Mouse (Mus musculus) liver, embryonic 13.5 days (tissue): Measurements from ENCODE around the gene Ganc. TPM values are rescaled to one million over a fixed set of nuclear protein-coding genes. Genes with fewer than 3 reads are reported as not detected.

Experiments
- ATAC-seq: fragments of 200-750 bp; cut with Nextera tagmentation; 2 replicates; pipeline ENCODE4 v1.8.0; 2017; ENCODE audit warnings: low read depth, mild to moderate bottlenecking, moderate number of reproducible peaks, moderate library complexity
- DNase-seq: peaks from one replicate; pipeline ENCODE4 v3.0.0; 2022
- H3K27ac ChIP-seq: fragments of 300-500 bp; sonication (generic); 2 replicates; pipeline ENCODE4 v1.5.1; 2015; ENCODE audit warnings: moderate library complexity, mild to moderate bottlenecking, inconsistent platforms
- H3K27me3 ChIP-seq: fragments of 300-500 bp; sonication (generic); 2 replicates; pipeline ENCODE4 v1.6.1; 2015; ENCODE audit warnings: mild to moderate bottlenecking, inconsistent platforms
- H3K36me3 ChIP-seq: fragments of 300-500 bp; sonication (generic); 2 replicates; pipeline ENCODE4 v1.6.1; 2015; ENCODE audit warnings: mild to moderate bottlenecking, inconsistent platforms
- H3K4me1 ChIP-seq: fragments of 300-500 bp; sonication (generic); replicated peaks from 2 replicates; pipeline ENCODE4 v1.6.1; 2015; ENCODE audit warnings: inconsistent platforms
- H3K4me2 ChIP-seq: fragments of 300-500 bp; sonication (generic); 2 replicates; pipeline ENCODE4 v1.6.1; 2015; ENCODE audit warnings: inconsistent platforms, mild to moderate bottlenecking, moderate library complexity
- H3K4me3 ChIP-seq: fragments of 300-500 bp; sonication (generic); replicated peaks from 2 replicates; pipeline ENCODE4 v1.5.1; 2015; ENCODE audit warnings: mild to moderate bottlenecking, inconsistent platforms
- H3K9ac ChIP-seq: fragments of 300-500 bp; sonication (generic); 2 replicates; pipeline ENCODE4 v1.6.1; 2015; ENCODE audit warnings: mild to moderate bottlenecking, inconsistent platforms
- H3K9me3 ChIP-seq: fragments of 300-500 bp; sonication (generic); replicated peaks from 2 replicates; pipeline ENCODE4 v1.6.1; 2016; ENCODE audit warnings: inconsistent platforms
- WGBS: fragments of 180-500 bp; shearing (Covaris S2); methylation state at CpG from one replicate; pipeline ENCODE4 v1.1.7; 2015; ENCODE audit not compliant: insufficient replicate concordance; 5-methylcytosine and 5-hydroxymethylcytosine counted together
- polyA plus RNA-seq: library from polyadenylated mRNA; unstranded; fragments of >200 nt; fragmentation: Nextera tagmentation; extraction: Ambion mirVana; gene quantifications from 2 replicates; pipeline ENCODE4 v1.2.1, GENCODE M21; 2015

The Ganc gene
- polyA plus RNA-seq, 1 experiment from 2014 or later, result 5.5 TPM

- no peaks in the 10 kb centered on the region for H3K27me3 ChIP-seq
- ATAC-seq (peak; percentile 99), DNase-seq (peak; percentile 94)
- peaks cover 3% of the 10 kb centered on the region for H3K36me3 ChIP-seq
- peak within 1 kb of the TSS; percentile 85 for H3K9ac ChIP-seq
- peak within 1 kb of the TSS; percentile 89 for H3K4me2 ChIP-seq
- H3K9me3 ChIP-seq, result no peaks in the 10 kb centered on the region
- WGBS, result under 1% methylated on average over 34 of the region's 34 CpGs
- peak within 1 kb of the TSS; percentile 97 for H3K27ac ChIP-seq
- H3K4me1 ChIP-seq, result peaks cover 30% of the 10 kb centered on the region
- peak within 1 kb of the TSS; percentile 92 for H3K4me3 ChIP-seq
These were observed 508 bp downstream of the Ganc start, which contains the start of gene Tmem87a for GRCm38 (mm10) chr2:120403986-120404822. TSS of gene Tmem87a (minus strand) at chr2:120404113.

- Histone ChIP-seq H3K4me2 (peak overlapping the region; percentile 89), H3K4me1 (peaks cover 32% of the 10 kb centered on the region), H3K9me3 (no peaks in the 10 kb centered on the region), H3K27me3 (no peaks in the 10 kb centered on the region), H3K4me3 (peak overlapping the region; percentile 92), H3K9ac (peak overlapping the region; percentile 85), H3K27ac (peak overlapping the region; percentile 97), H3K36me3 (peaks cover 3% of the 10 kb centered on the region)
- WGBS, result 11% methylated on average over 14 of the region's 14 CpGs
- ATAC-seq, result no peak
- peak; percentile 3 for DNase-seq
These were observed 1.4 kb downstream of the Ganc start for GRCm38 (mm10) chr2:120404823-120405765.

GRCm38 (mm10) chr2:120411096-120411628 is 7.5 kb downstream of the Ganc start:
- Histone ChIP-seq H3K4me3 (no peak overlapping the region), H3K4me2 (peak overlapping the region; percentile 44), H3K9ac (0 out of 2 replicates have a peak overlapping the region, but pooled peaks have one; percentile 5), H3K27me3 (no peaks in the 10 kb centered on the region), H3K9me3 (no peaks in the 10 kb centered on the region), H3K27ac (peak overlapping the region; percentile 37; the same call in 1 of the 2 replicates), H3K4me1 (peaks cover 16% of the 10 kb centered on the region), H3K36me3 (peaks cover 6% of the 10 kb centered on the region; the same call in 1 of the 2 replicates)
- ATAC-seq (peak; percentile 98), DNase-seq (peak; percentile 15)
- 35% methylated on average over 3 of the region's 3 CpGs for WGBS

GRCm38 (mm10) chr2:120414113-120414512 is 10.4 kb downstream of the Ganc start:
- Histone ChIP-seq H3K4me2 (no peak overlapping the region), H3K36me3 (0 out of 2 replicates have a peak, but pooled peaks cover 6% of the 10 kb centered on the region), H3K27ac (no peak overlapping the region), H3K4me1 (peaks cover 16% of the 10 kb centered on the region), H3K27me3 (no peaks in the 10 kb centered on the region), H3K9ac (no peak overlapping the region), H3K4me3 (no peak overlapping the region), H3K9me3 (no peaks in the 10 kb centered on the region)
- DNase-seq, result no peak
- ATAC-seq, result no peak

- Histone ChIP-seq H3K36me3 (0 out of 2 replicates have a peak, but pooled peaks cover 6% of the 10 kb centered on the region), H3K9ac (no peak overlapping the region), H3K27ac (no peak overlapping the region), H3K4me1 (peaks cover 16% of the 10 kb centered on the region), H3K4me3 (no peak overlapping the region), H3K9me3 (no peaks in the 10 kb centered on the region), H3K27me3 (no peaks in the 10 kb centered on the region), H3K4me2 (no peak overlapping the region)
- 60% methylated on average over 1 of the region's 1 CpGs for WGBS
- ATAC-seq, result no peak
- no peak for DNase-seq
These were observed 11.2 kb downstream of the Ganc start for GRCm38 (mm10) chr2:120414738-120415414.

DNA sequence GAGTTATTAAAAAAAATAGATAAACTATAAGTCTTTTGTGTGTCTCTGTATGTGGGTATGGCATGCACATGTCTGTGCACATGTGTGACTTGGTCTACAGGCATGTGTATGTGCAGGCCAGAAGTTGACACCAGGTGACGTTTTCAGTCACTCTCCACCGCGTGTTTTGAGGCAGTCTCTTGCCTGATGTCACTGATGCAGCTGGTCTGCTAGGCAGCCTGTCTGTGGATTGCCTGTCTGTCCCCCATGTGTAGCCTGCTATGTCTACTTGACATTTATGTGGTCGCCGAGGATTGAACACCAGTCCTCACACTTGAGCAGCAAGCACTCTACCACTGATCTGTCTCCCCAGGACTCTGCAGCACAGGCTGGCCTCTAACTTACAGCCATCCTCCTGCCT is 20.7 kb downstream of the Ganc start:
- H3K4me1 ChIP-seq, result peaks cover 6% of the 10 kb centered on the region; the same call in 1 of the 2 replicates
- no peaks in the 10 kb centered on the region for H3K27me3 ChIP-seq
- H3K4me2 ChIP-seq, result no peak overlapping the region
- no peak overlapping the region for H3K9ac ChIP-seq
- H3K4me3 ChIP-seq, result no peak overlapping the region
- DNase-seq (no peak), ATAC-seq (no peak)
- WGBS, result 69% methylated on average over 5 of the region's 5 CpGs
- H3K9me3 ChIP-seq, result no peaks in the 10 kb centered on the region
- H3K36me3 ChIP-seq, result no peaks in the 10 kb centered on the region
- no peak overlapping the region for H3K27ac ChIP-seq

DNA sequence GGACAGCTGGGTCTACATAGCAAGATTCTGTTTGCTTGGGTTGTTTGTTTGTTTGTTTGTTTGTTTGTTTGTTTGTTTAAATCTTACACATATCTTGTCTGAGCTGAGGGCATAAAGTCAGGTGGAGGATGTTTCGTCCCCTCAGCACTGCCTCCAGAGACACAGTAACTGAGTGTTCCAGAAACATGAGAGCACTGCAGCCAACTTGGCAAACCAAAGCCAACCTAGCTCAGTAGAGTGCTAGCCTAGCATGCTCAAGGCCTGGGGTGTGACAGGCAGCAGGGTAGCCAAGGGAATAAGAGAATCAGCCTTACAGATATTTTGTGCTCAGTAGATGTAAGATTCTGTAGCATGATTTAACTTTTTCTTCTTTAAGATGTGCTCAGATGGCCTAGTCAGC is 40.8 kb downstream of the Ganc start:
- H3K9ac ChIP-seq, result no peak overlapping the region
- no peak overlapping the region for H3K4me2 ChIP-seq
- no peak for ATAC-seq
- no peaks in the 10 kb centered on the region for H3K9me3 ChIP-seq
- no peak overlapping the region for H3K27ac ChIP-seq
- no peak for DNase-seq
- 74% methylated on average over 1 of the region's 1 CpGs for WGBS
- H3K27me3 ChIP-seq, result no peaks in the 10 kb centered on the region
- no peaks in the 10 kb centered on the region for H3K36me3 ChIP-seq
- peaks cover 20% of the 10 kb centered on the region for H3K4me1 ChIP-seq
- no peak overlapping the region for H3K4me3 ChIP-seq

- Histone ChIP-seq H3K4me1 (peaks cover 20% of the 10 kb centered on the region), H3K27me3 (no peaks in the 10 kb centered on the region), H3K4me2 (peak overlapping the region; percentile 43), H3K4me3 (no peak overlapping the region), H3K36me3 (no peaks in the 10 kb centered on the region), H3K27ac (peak overlapping the region; percentile 67), H3K9me3 (no peaks in the 10 kb centered on the region), H3K9ac (peak overlapping the region; percentile 41; the same call in 1 of the 2 replicates)
- WGBS, result 11% methylated on average over 10 of the region's 10 CpGs
- DNase-seq, result no peak
- ATAC-seq, result peak; percentile 100
These were observed 42.7 kb downstream of the Ganc start for GRCm38 (mm10) chr2:120446373-120446772.

GRCm38 (mm10) chr2:120447306-120447705 is 43.6 kb downstream of the Ganc start:
- Histone ChIP-seq H3K27ac (no peak overlapping the region), H3K4me1 (peaks cover 20% of the 10 kb centered on the region), H3K4me3 (no peak overlapping the region), H3K9ac (no peak overlapping the region), H3K9me3 (no peaks in the 10 kb centered on the region), H3K27me3 (no peaks in the 10 kb centered on the region), H3K4me2 (no peak overlapping the region), H3K36me3 (no peaks in the 10 kb centered on the region)
- 84% methylated on average over 1 of the region's 1 CpGs for WGBS
- DNase-seq (no peak), ATAC-seq (no peak)

DNA sequence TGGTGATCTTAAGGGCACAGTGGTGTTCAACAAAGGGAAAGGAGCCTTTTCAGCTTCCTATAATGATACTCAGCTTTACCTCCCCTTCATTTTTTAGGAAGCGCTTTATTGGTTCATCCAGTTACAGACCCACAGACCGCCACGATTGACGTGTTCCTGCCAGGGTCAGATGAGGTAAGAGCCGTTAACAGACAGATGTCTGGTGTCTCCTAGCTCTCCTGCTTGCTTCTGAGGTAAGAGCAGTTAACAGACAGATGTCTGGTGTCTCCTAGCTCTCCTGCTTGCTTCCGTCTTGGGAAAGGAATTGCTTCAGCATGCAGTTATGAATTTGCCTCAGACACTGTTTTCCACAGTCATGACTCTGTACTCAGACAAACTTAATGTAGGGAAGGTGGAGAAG is 47.0 kb downstream of the Ganc start:
- Histone ChIP-seq H3K4me3 (no peak overlapping the region), H3K27me3 (no peaks in the 10 kb centered on the region), H3K4me1 (peaks cover 12% of the 10 kb centered on the region), H3K9me3 (no peaks in the 10 kb centered on the region), H3K36me3 (no peaks in the 10 kb centered on the region), H3K9ac (no peak overlapping the region), H3K4me2 (no peak overlapping the region), H3K27ac (no peak overlapping the region)
- DNase-seq, result no peak
- WGBS, result 58% methylated on average over 6 of the region's 6 CpGs
- ATAC-seq, result no peak
